Mouse (Mus musculus): Measurements from ENCODE around the gene Sorbs1. TPM values are rescaled to one million over a fixed set of nuclear protein-coding genes. Genes with fewer than 3 reads are reported as not detected.

Sorbs1 gene
- polyA plus RNA-seq, 1 experiment from 2014 or later: 73.8 TPM

DNA sequence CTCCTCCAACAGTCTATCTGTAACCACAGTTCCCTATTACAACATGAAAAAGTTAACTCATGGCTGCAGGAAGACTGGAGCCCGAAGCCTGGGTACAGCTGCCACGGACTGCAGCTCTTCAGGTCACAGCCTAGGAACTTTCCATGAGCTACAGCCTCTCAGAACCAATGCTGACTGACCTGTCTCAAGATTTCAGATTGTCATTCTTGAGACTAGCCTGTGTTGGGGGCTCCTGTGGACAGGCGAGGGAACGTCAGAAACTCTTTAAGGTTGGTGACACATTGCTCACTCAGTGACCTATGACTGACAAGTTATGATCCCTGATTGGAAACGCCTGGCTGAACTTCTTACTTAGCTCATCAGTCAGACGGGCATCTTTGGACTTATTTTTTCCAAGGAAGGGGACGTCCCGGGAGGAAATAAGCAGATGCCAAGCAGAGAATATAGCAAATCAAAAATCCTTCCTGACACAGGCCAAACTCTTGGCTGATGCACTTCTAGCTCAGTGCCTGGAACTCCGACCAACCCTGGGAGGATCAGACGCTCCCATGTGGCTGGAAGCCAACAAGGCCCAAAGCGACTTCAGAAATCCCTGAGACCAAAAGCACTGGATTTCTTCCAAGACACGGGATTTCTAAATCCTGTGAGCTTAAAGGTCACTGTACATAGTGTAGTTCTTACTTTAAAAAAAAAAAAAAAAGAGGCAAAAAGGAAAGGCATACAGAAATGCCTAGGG is 76.9 kb downstream of the Sorbs1 start:
- WGBS: 57% methylated on average over 12 of the region's 12 CpGs
- H3K9me3 ChIP-seq (ENCODE audit: control insufficient read depth): no peaks in the 10 kb centered on the region
- H3K27me3 ChIP-seq (replicated peaks; ENCODE audit: control insufficient read depth, insufficient read depth, low read length): no peaks in the 10 kb centered on the region
- no peak overlapping the region for H3K9ac ChIP-seq (ENCODE audit: low read depth, low read length)
- no peaks in the 10 kb centered on the region for H3K4me1 ChIP-seq (replicated peaks; ENCODE audit: control insufficient read depth, insufficient read depth, low read length)
- no peak overlapping the region for H3K4me3 ChIP-seq (ENCODE audit: low read depth, low read length)
- TF ChIP-seq CTCF (IDR thresholded peaks at IDR 0.05; ENCODE audit: low read depth): no peak
- H3K4me2 ChIP-seq (replicated peaks; ENCODE audit: low read depth): no peak overlapping the region
- H3K36me3 ChIP-seq (ENCODE audit: control insufficient read depth, insufficient read depth): no peaks in the 10 kb centered on the region
- 0 out of 2 replicates have a peak overlapping the region, but pooled peaks have one; percentile 1 for H3K27ac ChIP-seq (ENCODE audit: low read depth, low read length)
- no peak for ATAC-seq

DNA sequence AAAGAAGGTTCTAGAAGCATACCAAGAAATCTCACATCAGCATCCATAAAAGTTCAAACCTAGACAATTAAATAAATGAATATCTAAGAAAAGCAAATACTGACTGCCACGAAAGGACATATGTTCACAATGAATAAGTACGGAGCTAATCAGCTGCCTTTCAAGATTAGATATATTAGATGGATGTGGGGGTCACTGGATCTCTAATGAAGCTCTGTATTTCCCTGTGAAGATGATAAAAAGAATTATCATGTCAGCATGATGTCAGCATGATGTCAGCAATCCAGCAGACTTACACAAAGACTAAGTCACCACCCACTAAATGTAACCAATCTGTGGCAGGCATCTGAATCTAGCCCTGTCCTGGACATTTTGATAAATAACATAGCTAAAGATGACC is 77.8 kb downstream of the Sorbs1 start:
- WGBS: 89% methylated on average over 2 of the region's 2 CpGs
- no peak overlapping the region for H3K4me3 ChIP-seq (ENCODE audit: low read depth, low read length)
- H3K36me3 ChIP-seq (ENCODE audit: control insufficient read depth, insufficient read depth): no peaks in the 10 kb centered on the region
- no peaks in the 10 kb centered on the region for H3K4me1 ChIP-seq (replicated peaks; ENCODE audit: control insufficient read depth, insufficient read depth, low read length)
- H3K9me3 ChIP-seq (ENCODE audit: control insufficient read depth): no peaks in the 10 kb centered on the region
- ATAC-seq: no peak
- H3K4me2 ChIP-seq (replicated peaks; ENCODE audit: low read depth): no peak overlapping the region
- H3K27me3 ChIP-seq (replicated peaks; ENCODE audit: control insufficient read depth, insufficient read depth, low read length): no peaks in the 10 kb centered on the region
- H3K27ac ChIP-seq (ENCODE audit: low read depth, low read length): no peak overlapping the region
- H3K9ac ChIP-seq (ENCODE audit: low read depth, low read length): no peak overlapping the region
- TF ChIP-seq CTCF (IDR thresholded peaks at IDR 0.05; ENCODE audit: low read depth): no peak

DNA sequence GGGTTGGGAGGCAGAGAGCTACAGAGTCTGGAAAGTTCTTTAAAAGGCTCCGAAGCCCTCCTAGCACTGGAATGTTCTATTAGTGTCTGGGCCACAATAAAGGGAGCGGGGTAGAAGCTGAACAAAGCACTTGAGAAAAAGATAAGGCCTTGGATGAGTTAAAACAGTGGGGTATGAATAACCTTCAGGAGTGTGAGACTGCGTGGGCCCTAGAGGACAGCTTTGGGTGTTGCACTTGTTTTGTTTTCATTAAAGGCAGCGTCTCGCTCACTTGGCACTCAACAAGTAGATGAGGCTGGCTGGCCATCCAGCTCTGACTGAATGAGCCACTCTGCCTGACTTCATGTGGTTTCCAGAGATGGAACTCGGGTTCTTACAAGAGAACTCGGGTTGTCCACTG is 78.5 kb downstream of the Sorbs1 start:
- H3K4me3 ChIP-seq (ENCODE audit: low read depth, low read length): no peak overlapping the region

DNA sequence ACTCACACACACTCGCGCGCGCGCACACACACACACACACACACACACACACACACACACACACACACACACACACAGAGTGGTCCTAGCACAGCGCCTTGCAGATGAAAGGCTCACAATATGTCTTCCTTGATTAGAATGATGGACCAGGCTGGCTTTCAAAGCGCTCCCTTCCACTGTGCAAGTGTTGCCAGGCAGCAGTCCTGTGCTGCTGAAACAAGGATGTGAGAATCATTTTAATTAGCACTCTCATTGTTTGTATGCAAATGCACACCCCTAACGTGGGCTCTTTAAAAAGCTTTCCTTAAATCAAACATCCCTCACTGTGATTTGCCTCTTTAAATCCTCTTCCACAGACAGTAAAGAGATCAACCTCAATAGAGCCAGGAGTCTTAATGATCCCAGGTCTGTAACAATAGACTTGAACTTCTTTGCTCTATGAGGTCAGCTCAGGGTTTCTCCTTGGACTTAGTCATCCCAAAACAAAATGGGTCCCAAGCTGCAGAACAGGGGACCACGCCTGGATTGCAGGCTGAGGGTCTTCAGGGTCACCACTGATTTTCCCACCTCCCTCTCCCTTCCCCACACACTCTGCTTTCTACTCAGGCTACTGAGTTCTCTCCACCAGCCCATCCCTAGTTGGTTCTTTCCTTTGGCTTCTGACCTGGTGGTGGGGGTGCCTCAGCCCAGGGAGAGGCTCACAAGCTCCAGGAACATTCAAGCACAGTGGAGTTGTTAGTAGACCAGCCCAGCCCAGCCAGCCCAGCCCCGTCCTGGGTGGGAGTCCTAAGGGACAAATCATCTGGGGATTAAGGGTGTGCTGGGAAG is 79.3 kb downstream of the Sorbs1 start:
- no peaks in the 10 kb centered on the region for H3K36me3 ChIP-seq (ENCODE audit: control insufficient read depth, insufficient read depth)
- no peak overlapping the region for H3K27ac ChIP-seq (ENCODE audit: low read depth, low read length)
- H3K4me3 ChIP-seq (ENCODE audit: low read depth, low read length): no peak overlapping the region
- ATAC-seq: no peak
- no peaks in the 10 kb centered on the region for H3K27me3 ChIP-seq (replicated peaks; ENCODE audit: control insufficient read depth, insufficient read depth, low read length)
- no peak overlapping the region for H3K4me2 ChIP-seq (replicated peaks; ENCODE audit: low read depth)
- TF ChIP-seq CTCF (IDR thresholded peaks at IDR 0.05; ENCODE audit: low read depth): no peak
- no peaks in the 10 kb centered on the region for H3K4me1 ChIP-seq (replicated peaks; ENCODE audit: control insufficient read depth, insufficient read depth, low read length)
- WGBS: 85% methylated on average over 10 of the region's 10 CpGs
- no peaks in the 10 kb centered on the region for H3K9me3 ChIP-seq (ENCODE audit: control insufficient read depth)
- H3K9ac ChIP-seq (ENCODE audit: low read depth, low read length): no peak overlapping the region

More for the DNA sequence above, 78.5 kb downstream of the Sorbs1 start:
- H3K36me3 ChIP-seq (ENCODE audit: control insufficient read depth, insufficient read depth): no peaks in the 10 kb centered on the region
- no peaks in the 10 kb centered on the region for H3K9me3 ChIP-seq (ENCODE audit: control insufficient read depth)
- WGBS: 86% methylated on average over 7 of the region's 7 CpGs
- no peak for TF ChIP-seq CTCF (IDR thresholded peaks at IDR 0.05; ENCODE audit: low read depth)
- no peak overlapping the region for H3K27ac ChIP-seq (ENCODE audit: low read depth, low read length)
- no peaks in the 10 kb centered on the region for H3K4me1 ChIP-seq (replicated peaks; ENCODE audit: control insufficient read depth, insufficient read depth, low read length)
- no peak overlapping the region for H3K4me2 ChIP-seq (replicated peaks; ENCODE audit: low read depth)
- no peaks in the 10 kb centered on the region for H3K27me3 ChIP-seq (replicated peaks; ENCODE audit: control insufficient read depth, insufficient read depth, low read length)
- ATAC-seq: no peak
- no peak overlapping the region for H3K9ac ChIP-seq (ENCODE audit: low read depth, low read length)

DNA sequence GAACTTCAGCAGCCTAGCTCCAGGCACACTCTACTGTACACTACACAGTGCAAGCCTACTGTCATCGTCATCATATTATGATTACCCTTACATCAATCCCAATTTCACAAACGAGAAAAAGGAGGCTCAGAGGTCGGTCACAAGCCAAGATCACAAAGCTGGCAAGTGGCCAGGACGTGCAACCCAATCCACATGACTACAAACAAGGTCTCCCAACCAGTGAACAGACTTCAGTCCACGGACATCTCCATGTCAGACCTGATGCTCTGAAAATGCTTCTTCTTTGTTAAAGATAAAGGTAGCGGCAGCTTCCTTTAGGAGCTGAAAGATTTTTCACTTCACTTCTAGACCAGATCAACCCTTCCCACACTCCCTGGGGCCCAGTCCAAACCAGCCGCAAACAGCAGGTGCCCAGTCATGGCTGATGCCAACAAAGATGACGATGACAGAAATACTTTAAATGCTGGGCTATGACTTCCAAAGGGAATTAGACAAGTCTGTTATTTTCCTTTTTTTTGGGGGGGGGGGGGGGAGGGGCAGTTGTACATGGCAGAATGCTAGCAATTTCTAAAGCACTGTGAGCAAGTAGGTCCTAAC is 80.2 kb downstream of the Sorbs1 start:
- no peaks in the 10 kb centered on the region for H3K9me3 ChIP-seq (ENCODE audit: control insufficient read depth)
- 72% methylated on average over 8 of the region's 8 CpGs for WGBS
- no peaks in the 10 kb centered on the region for H3K4me1 ChIP-seq (replicated peaks; ENCODE audit: control insufficient read depth, insufficient read depth, low read length)
- ATAC-seq: no peak
- no peak overlapping the region for H3K4me3 ChIP-seq (ENCODE audit: low read depth, low read length)
- H3K27ac ChIP-seq (ENCODE audit: low read depth, low read length): no peak overlapping the region
- H3K4me2 ChIP-seq (replicated peaks; ENCODE audit: low read depth): no peak overlapping the region
- no peak overlapping the region for H3K9ac ChIP-seq (ENCODE audit: low read depth, low read length)
- H3K36me3 ChIP-seq (ENCODE audit: control insufficient read depth, insufficient read depth): no peaks in the 10 kb centered on the region; the same call in 1 of the 2 replicates
- no peaks in the 10 kb centered on the region for H3K27me3 ChIP-seq (replicated peaks; ENCODE audit: control insufficient read depth, insufficient read depth, low read length)
- no peak for TF ChIP-seq CTCF (IDR thresholded peaks at IDR 0.05; ENCODE audit: low read depth)

DNA sequence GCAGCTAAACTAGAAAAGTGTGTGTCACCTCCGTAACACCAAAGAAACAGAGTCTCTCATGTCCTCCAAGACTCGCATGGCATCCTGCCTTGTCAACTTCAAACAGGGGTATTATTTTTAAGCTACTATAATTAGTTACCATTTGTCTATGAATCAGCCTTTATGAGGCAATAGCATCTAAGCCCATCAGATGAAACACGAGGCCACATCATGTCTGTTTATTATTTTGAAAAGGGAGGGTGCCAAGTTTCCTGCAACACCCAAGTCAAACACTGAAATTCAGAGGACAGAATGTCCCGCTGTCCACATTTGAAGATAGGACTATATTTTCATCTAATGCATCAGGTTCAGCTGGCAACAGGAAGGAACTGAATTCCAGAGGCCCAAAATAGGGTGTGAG is 81.6 kb downstream of the Sorbs1 start:
- Histone ChIP-seq H3K4me2 (replicated peaks; ENCODE audit: low read depth) (no peak overlapping the region), H3K27me3 (replicated peaks; ENCODE audit: control insufficient read depth, insufficient read depth, low read length) (no peaks in the 10 kb centered on the region), H3K4me1 (replicated peaks; ENCODE audit: control insufficient read depth, insufficient read depth, low read length) (no peaks in the 10 kb centered on the region), H3K36me3 (ENCODE audit: control insufficient read depth, insufficient read depth) (no peaks in the 10 kb centered on the region; the same call in 1 of the 2 replicates), H3K9me3 (ENCODE audit: control insufficient read depth) (no peaks in the 10 kb centered on the region), H3K27ac (ENCODE audit: low read depth, low read length) (no peak overlapping the region), H3K4me3 (ENCODE audit: low read depth, low read length) (no peak overlapping the region), H3K9ac (ENCODE audit: low read depth, low read length) (no peak overlapping the region)
- ATAC-seq: no peak
- TF ChIP-seq CTCF (IDR thresholded peaks at IDR 0.05; ENCODE audit: low read depth): no peak
- WGBS: 58% methylated on average over 4 of the region's 4 CpGs

Measured in intestine, postnatal 0 days (tissue).